Mouse (Mus musculus): ENCODE data around the gene Vmn1r191. TPM values are rescaled to one million over a fixed set of nuclear protein-coding genes. Genes with fewer than 3 reads are reported as not detected.
"Not testable (repeated sequence)": the region's sequence is repeated elsewhere in the genome, so short reads cannot be mapped to it uniquely, and the experiment has no call there.

Gene Vmn1r191
- not detected for total RNA-seq (2021)

- DNase-seq, result no peak
Observed at GRCm38 (mm10) chr13:22183869-22184268, at the start of gene Vmn1r191. Gene Vmn1r191 (minus strand): TSS chr13:22183969.

- not testable (repeated sequence) for DNase-seq
Observed at GRCm38 (mm10) chr13:22223060-22223459, 39.3 kb upstream of the Vmn1r191 start, which contains the start of gene Vmn1r193. Gene Vmn1r193 (minus strand): TSS chr13:22223160.

DNA sequence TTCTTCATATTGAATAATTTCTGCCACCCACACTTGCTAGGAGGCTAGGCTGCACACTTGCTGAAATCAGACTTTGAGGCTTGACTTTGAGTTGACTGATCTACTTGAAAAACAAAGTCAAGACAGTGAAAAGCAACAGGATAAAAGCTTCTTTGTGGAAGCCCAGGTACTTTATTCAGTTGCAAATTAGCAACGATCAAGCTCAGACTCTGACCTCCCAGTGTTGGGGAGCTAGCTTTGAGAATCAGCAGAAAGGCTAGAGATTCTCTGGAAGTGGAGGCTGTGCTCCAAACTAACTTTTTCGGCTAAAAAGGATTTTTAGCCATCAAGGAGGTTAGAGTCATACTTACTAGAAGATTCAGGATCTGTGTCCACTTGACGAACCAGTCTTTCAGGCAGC, 9.0 kb upstream of the Vmn1r191 start:
- DNase-seq, result not testable (repeated sequence)

GRCm38 (mm10) chr13:22191041-22191440, 7.3 kb upstream of the Vmn1r191 start, which contains the start of gene Vmn1r192:
Gene Vmn1r192 (minus strand): TSS chr13:22191141.
- no peak for DNase-seq

- no peak for DNase-seq
Observed at GRCm38 (mm10) chr13:22190385-22190784, 6.6 kb upstream of the Vmn1r191 start.

DNA sequence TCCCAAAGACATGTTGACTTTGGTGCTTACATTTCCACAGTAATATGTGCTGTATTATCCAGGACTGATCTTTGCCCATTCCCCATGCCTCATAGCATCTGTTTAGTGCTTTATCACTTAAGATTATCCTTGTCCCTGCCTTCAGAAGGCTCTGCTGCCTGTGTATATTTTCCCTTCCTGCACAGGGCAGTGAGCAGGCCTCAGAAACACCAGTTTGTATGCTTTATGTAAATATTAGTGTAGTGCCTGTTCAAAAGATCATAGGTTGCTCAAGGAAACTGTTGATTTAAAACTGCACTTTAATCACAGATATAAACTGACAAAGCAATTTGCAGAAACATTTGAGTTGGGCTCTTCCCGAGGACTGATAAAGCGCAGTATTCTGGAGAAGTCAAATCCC, 5.5 kb upstream of the Vmn1r191 start:
- no peak for DNase-seq

GRCm38 (mm10) chr13:22168416-22168815, 15.4 kb downstream of the Vmn1r191 start:
- no peak for DNase-seq

- not testable (repeated sequence) for DNase-seq
Observed at GRCm38 (mm10) chr13:22136495-22137293, 47.1 kb downstream of the Vmn1r191 start.

Small RNA genes lying within 50 kb of the gene (microRNA-seq; reads per million reads assigned to microRNA genes)
- 0 reads per million in 2 experiments for gene Gm23282
- gene Gm25084, result 0 reads per million in 2 experiments

Other genes starting within 250 kb of the Vmn1r191 start
- 1 to 10 TPM; 2.6 to 5.2 TPM for gene Zfp184, start 238.9 kb downstream of the Vmn1r191 start, total RNA-seq (2021)
- not detected for gene Pom121l2, start 202.8 kb downstream of the Vmn1r191 start, total RNA-seq (2021)
- under 1 TPM; 0.25 to 0.42 TPM for gene Prss16, start 174.2 kb downstream of the Vmn1r191 start, total RNA-seq (2021)
- 10 to 100 TPM; 11.4 to 25.4 TPM for gene Hist1h2ah, start 148.4 kb downstream of the Vmn1r191 start, total RNA-seq (2021)
- 10 to 100 TPM; 30.5 to 35.2 TPM for gene Hist1h2bk, start 148.1 kb downstream of the Vmn1r191 start, total RNA-seq (2021)
- 10 to 100 TPM; 72.6 to 72.8 TPM for gene Hist1h4i, start 142.6 kb downstream of the Vmn1r191 start, total RNA-seq (2021)
- 10 to 100 TPM; 13.7 to 21.6 TPM for gene Hist1h2ag, start 141.0 kb downstream of the Vmn1r191 start, total RNA-seq (2021)
- 10 to 100 TPM; 12.5 to 16.9 TPM for gene Hist1h2bj, start 140.8 kb downstream of the Vmn1r191 start, total RNA-seq (2021)
- not detected for gene Vmn1r188, start 99.5 kb downstream of the Vmn1r191 start, total RNA-seq (2021)
- not detected for gene Vmn1r189, start 78.1 kb downstream of the Vmn1r191 start, total RNA-seq (2021)
- not detected for gene Vmn1r192, start 7.2 kb upstream of the Vmn1r191 start, total RNA-seq (2021)
- not detected for gene Vmn1r193, start 39.2 kb upstream of the Vmn1r191 start, total RNA-seq (2021)
- gene Vmn1r194, start 60.2 kb upstream of the Vmn1r191 start, total RNA-seq (2021), result not detected
- not detected for gene Vmn1r195, start 86.6 kb upstream of the Vmn1r191 start, total RNA-seq (2021)
- gene Vmn1r196, start 106.0 kb upstream of the Vmn1r191 start, total RNA-seq (2021), result not detected
- gene Vmn1r197, start 140.6 kb upstream of the Vmn1r191 start, total RNA-seq (2021), result not detected
- not detected for gene Vmn1r198, start 166.4 kb upstream of the Vmn1r191 start, total RNA-seq (2021)
- not detected for gene Vmn1r199, start 195.8 kb upstream of the Vmn1r191 start, total RNA-seq (2021)
- not detected for gene Vmn1r200, start 206.4 kb upstream of the Vmn1r191 start, total RNA-seq (2021)